ENCODE assay signal across 11 mouse cellular contexts in the genomic region with DNA sequence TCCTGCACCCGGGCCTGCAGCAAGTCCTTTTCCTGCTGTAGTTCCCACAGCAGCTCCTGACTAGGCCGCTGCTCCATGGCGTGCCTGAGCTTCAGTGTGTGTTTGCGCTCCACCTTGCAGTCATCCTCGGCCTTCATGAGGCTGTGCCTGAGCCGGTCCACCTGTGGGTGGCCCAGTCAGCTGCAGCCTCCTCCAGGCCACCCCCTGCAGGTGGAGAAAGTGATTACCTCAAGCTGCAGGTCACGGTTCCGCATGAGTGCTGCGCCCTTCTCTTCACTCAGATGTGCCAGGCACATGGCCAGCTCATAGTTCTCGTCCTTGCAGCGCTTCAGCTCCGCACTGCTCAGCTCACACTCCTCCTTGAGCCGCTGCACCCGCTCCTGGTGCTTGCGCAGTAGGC. TPM values are rescaled to one million over a fixed set of nuclear protein-coding genes. Genes with fewer than 3 reads are reported as not detected.
A peak's percentile ranks its signal among the peaks of the same experiment; 100 is the strongest.
DNase-seq lines count a peak whose midpoint lies in the region; ATAC-seq and TF ChIP-seq lines count a peak whose summit lies in the region.
"Had no signal": no experiment of that assay in that cellular context is flagged by ENCODE, and none has a peak within 500 bp of the region (broad histone marks: within the 10 kb centered on the region; RNA-seq: fewer than 3 reads in every experiment).

No protein-coding gene starts in this region.

- no peak for TF ChIP-seq EP300 in CH12.LX (IDR thresholded peaks at IDR 0.05; ENCODE audit: low read length)

- H3K9me3 ChIP-seq in hindbrain, embryonic 11.5 days (ENCODE audit: control insufficient read depth, low read length), result no peaks in the 10 kb centered on the region
- no peaks in the 10 kb centered on the region for H3K9me3 ChIP-seq in hindbrain, embryonic 16.5 days (ENCODE audit: control insufficient read depth, low read length)
- no peaks in the 10 kb centered on the region for H3K9me3 ChIP-seq in CH12.LX (replicated peaks; ENCODE audit: low read length)
- H3K9me3 ChIP-seq in kidney, postnatal 0 days (replicated peaks; ENCODE audit: low read length), result no peaks in the 10 kb centered on the region
- H3K9me3 ChIP-seq: forebrain, embryonic 13.5 days had no signal

- in situ Hi-C loops in CH12.LX (cut with MboI; ENCODE audit: low pct_ligation_motif_present, low pct_unique_long_range_greater_than_20kb, low sequenced_read_pairs), result no loop called here

- TF ChIP-seq POLR2A in CH12.LX (IDR thresholded peaks at IDR 0.05; ENCODE audit: low read depth, low read length), result no peak

- no peaks in the 10 kb centered on the region for H3K79me2 ChIP-seq in CH12.LX (replicated peaks; ENCODE audit: control insufficient read depth, extremely low read depth, insufficient read depth, poor library complexity, severe bottlenecking)

- no peaks in the 10 kb centered on the region for H3K36me3 ChIP-seq in hindbrain, embryonic 11.5 days (ENCODE audit: control insufficient read depth, insufficient read depth, low read length)
- no peaks in the 10 kb centered on the region for H3K36me3 ChIP-seq in hindbrain, embryonic 16.5 days (ENCODE audit: control insufficient read depth, insufficient read depth, low read length)
- peaks cover under 1 to 56% of the 10 kb centered on the region in 2 experiments for H3K36me3 ChIP-seq in CH12.LX (replicated peaks in 1 of 2; ENCODE audit: control insufficient read depth in 1 of 2, insufficient read depth in 1 of 2, low read length in 1 of 2)
- no peaks in the 10 kb centered on the region for H3K36me3 ChIP-seq in kidney, postnatal 0 days (ENCODE audit: insufficient read depth, low read length)

- WGBS in hindbrain, embryonic 11.5 days, result 55% methylated on average over 15 of the region's 15 CpGs
- 51% methylated on average over 15 of the region's 15 CpGs for WGBS in hindbrain, embryonic 16.5 days
- 35% methylated on average over 15 of the region's 15 CpGs for WGBS in kidney, postnatal 0 days

- no peak for DNase-seq in hindbrain, embryonic 11.5 days (ENCODE audit: low spot score)
- DNase-seq in CH12.LX (ENCODE audit: extremely low read depth), result no peak
- DNase-seq in brain, adult 2 months (ENCODE audit: low read depth, low spot score), result peak; percentile 56
- DNase-seq in kidney, postnatal 0 days (ENCODE audit: low spot score), result peak; percentile 67
- DNase-seq in spleen, postnatal 4 days (ENCODE audit: low spot score in 2 of 2), result no peak
- DNase-seq in heart, postnatal 36 days, result no peak
- DNase-seq in spleen, postnatal 36 days (ENCODE audit: low spot score in 2 of 2), result no peak
- DNase-seq: adrenal gland, adult 8-10 months; heart, adult 18-20 months had no signal

- H3K4me1 ChIP-seq in hindbrain, embryonic 11.5 days (replicated peaks; ENCODE audit: control insufficient read depth, insufficient read depth, low read length), result peaks cover 4% of the 10 kb centered on the region; the same call in 1 of the 2 replicates
- H3K4me1 ChIP-seq in hindbrain, embryonic 16.5 days (ENCODE audit: control insufficient read depth, insufficient read depth, low read depth, low read length), result peaks cover 10% of the 10 kb centered on the region
- peaks cover 3 to 5% of the 10 kb centered on the region in 2 experiments for H3K4me1 ChIP-seq in CH12.LX (ENCODE audit: control insufficient read depth in 1 of 2, insufficient read depth in 2 of 2)
- peaks cover 5% of the 10 kb centered on the region; the same call in 1 of the 2 replicates for H3K4me1 ChIP-seq in kidney, postnatal 0 days (replicated peaks; ENCODE audit: insufficient read depth, low read length)

- peak overlapping the region; percentile 12; the same call in 1 of the 2 replicates for H3K9ac ChIP-seq in hindbrain, embryonic 11.5 days (ENCODE audit: low read depth, low read length)
- no peak overlapping the region for H3K9ac ChIP-seq in hindbrain, embryonic 16.5 days (ENCODE audit: low read depth, low read length)
- H3K9ac ChIP-seq in CH12.LX (ENCODE audit: insufficient read depth, low read depth), result no peak overlapping the region
- H3K9ac ChIP-seq in kidney, postnatal 0 days (ENCODE audit: low read depth, low read length), result no peak overlapping the region
- H3K9ac ChIP-seq: forebrain, embryonic 13.5 days had no signal

- intact Hi-C loops in heart, postnatal 36 days (cut with DNase I), result no loop called here

- H3K4me3 ChIP-seq in hindbrain, embryonic 11.5 days (ENCODE audit: low read depth, low read length), result no peak overlapping the region
- no peak overlapping the region for H3K4me3 ChIP-seq in hindbrain, embryonic 16.5 days (ENCODE audit: low read length)
- H3K4me3 ChIP-seq in CH12.LX (replicated peaks in 1 of 3; ENCODE audit: low read depth in 2 of 3, low read length in 2 of 3, poor library complexity in 1 of 3), result no peak overlapping the region
- no peak overlapping the region for H3K4me3 ChIP-seq in kidney, postnatal 0 days (replicated peaks; ENCODE audit: low read depth, low read length)
- H3K4me3 ChIP-seq: forebrain, embryonic 13.5 days had no signal

- ATAC-seq in hindbrain, embryonic 11.5 days (ENCODE audit: low FRiP score), result no peak
- no peak for ATAC-seq in hindbrain, embryonic 16.5 days
- peak; percentile 71 for ATAC-seq in kidney, postnatal 0 days (replicated peaks; ENCODE audit: low FRiP score, low read depth)
- ATAC-seq: forebrain, embryonic 13.5 days had no signal

- no peak overlapping the region for H3K4me2 ChIP-seq in hindbrain, embryonic 11.5 days (replicated peaks; ENCODE audit: low read depth, low read length)
- H3K4me2 ChIP-seq in hindbrain, embryonic 16.5 days (ENCODE audit: low read length), result no peak overlapping the region
- no peak overlapping the region for H3K4me2 ChIP-seq in CH12.LX (ENCODE audit: insufficient read depth, low read depth, poor library complexity, severe bottlenecking)
- no peak overlapping the region for H3K4me2 ChIP-seq in kidney, postnatal 0 days (ENCODE audit: low read length)
- H3K4me2 ChIP-seq: forebrain, embryonic 13.5 days had no signal

- H3K27me3 ChIP-seq in hindbrain, embryonic 11.5 days (ENCODE audit: control insufficient read depth, insufficient read depth, low read length), result no peaks in the 10 kb centered on the region
- no peaks in the 10 kb centered on the region for H3K27me3 ChIP-seq in hindbrain, embryonic 16.5 days (replicated peaks; ENCODE audit: control insufficient read depth, insufficient read depth, low read length)
- no peaks in the 10 kb centered on the region for H3K27me3 ChIP-seq in CH12.LX (replicated peaks)
- H3K27me3 ChIP-seq in kidney, postnatal 0 days (ENCODE audit: insufficient read depth, low read length), result no peaks in the 10 kb centered on the region
- H3K27me3 ChIP-seq: forebrain, embryonic 13.5 days had no signal

- no peak overlapping the region for H3K27ac ChIP-seq in hindbrain, embryonic 11.5 days (ENCODE audit: low read depth, low read length)
- H3K27ac ChIP-seq in hindbrain, embryonic 16.5 days (ENCODE audit: low read depth, low read length), result no peak overlapping the region
- no peak overlapping the region for H3K27ac ChIP-seq in CH12.LX (ENCODE audit: insufficient read depth, low read depth)
- no peak overlapping the region for H3K27ac ChIP-seq in kidney, postnatal 0 days
- H3K27ac ChIP-seq: forebrain, embryonic 13.5 days had no signal

- peak in 1 of 2 experiments; percentile 52; a peak in 2 of 4 replicates for TF ChIP-seq CTCF in CH12.LX (conservative IDR thresholded peaks at IDR 0.05 in 1 of 2, IDR thresholded peaks at IDR 0.05 in 1 of 2; ENCODE audit: low read depth in 2 of 2, low read length in 2 of 2)
- peak; percentile 62 for TF ChIP-seq CTCF in kidney, postnatal 0 days (IDR thresholded peaks at IDR 0.05; ENCODE audit: low read depth)

- dilution Hi-C loops in CH12.LX (cut with MboI; ENCODE audit: extremely low pct_ligation_motif_present, extremely low pct_unique_long_range_greater_than_20kb, low sequenced_read_pairs), result no loop called here

- TF ChIP-seq RAD21 in CH12.LX (IDR thresholded peaks at IDR 0.05; ENCODE audit: low read depth, low read length), result no peak; the same call in none of the 2 replicates

RNA-seq across cellular contexts. Expression of a gene that starts 3.2 kb away (rescaled TPM):
- polyA plus RNA-seq in hindbrain, embryonic 11.5 days (2014; fragmentation: Nextera tagmentation; extraction: Ambion mirVana), result 0.21 and 0.36 TPM in 2 replicates
- 1.9 and 2.9 TPM in 2 replicates for polyA plus RNA-seq in hindbrain, embryonic 16.5 days (2015; fragmentation: Nextera tagmentation; extraction: Ambion mirVana)
- 0.42 and 0.59 TPM in 2 replicates for total RNA-seq in CH12.LX (2012; rRNA removed)
- 0.15 and 0.32 TPM in 2 replicates for total RNA-seq in CH12.LX (2014; rRNA removed)
- 0.38 and 0.44 TPM in 2 replicates for polyA plus RNA-seq in CH12.LX (2012; ENCODE audit: insufficient read length, low read depth)
- 1.1 TPM in 2 replicates for polyA plus RNA-seq in kidney, postnatal 0 days (2015; fragmentation: Nextera tagmentation; extraction: Ambion mirVana)
- 1 to 10 TPM; 1.4 to 1.5 TPM for total RNA-seq in heart, postnatal 36 days (2021)

RNA-seq across cellular contexts. Expression of a gene that starts 5.6 kb away (rescaled TPM):
- polyA plus RNA-seq in hindbrain, embryonic 11.5 days (2014; fragmentation: Nextera tagmentation; extraction: Ambion mirVana), result 27.3 and 29.6 TPM in 2 replicates
- 30.1 and 32.6 TPM in 2 replicates for polyA plus RNA-seq in hindbrain, embryonic 16.5 days (2015; fragmentation: Nextera tagmentation; extraction: Ambion mirVana)
- total RNA-seq in CH12.LX (2012; rRNA removed), result 17.1 and 20.3 TPM in 2 replicates
- 15.1 TPM in 2 replicates for total RNA-seq in CH12.LX (2014; rRNA removed)
- polyA plus RNA-seq in CH12.LX (2012; ENCODE audit: insufficient read length, low read depth), result 16.5 and 17.8 TPM in 2 replicates
- polyA plus RNA-seq in kidney, postnatal 0 days (2015; fragmentation: Nextera tagmentation; extraction: Ambion mirVana), result 24.2 and 25.8 TPM in 2 replicates
- total RNA-seq in heart, postnatal 36 days (2021), result 10 to 100 TPM; 21.1 to 21.4 TPM

RNA-seq across cellular contexts. Expression of a gene that starts 23.0 kb away (rescaled TPM):
- polyA plus RNA-seq in hindbrain, embryonic 11.5 days (2014; fragmentation: Nextera tagmentation; extraction: Ambion mirVana), result 22.1 and 23.6 TPM in 2 replicates
- 29.1 and 36.4 TPM in 2 replicates for polyA plus RNA-seq in hindbrain, embryonic 16.5 days (2015; fragmentation: Nextera tagmentation; extraction: Ambion mirVana)
- total RNA-seq in CH12.LX (2012; rRNA removed), result 42.7 and 53.3 TPM in 2 replicates
- 15.3 and 18.0 TPM in 2 replicates for total RNA-seq in CH12.LX (2014; rRNA removed)
- 47.1 and 48.0 TPM in 2 replicates for polyA plus RNA-seq in CH12.LX (2012; ENCODE audit: insufficient read length, low read depth)
- 12.9 and 14.6 TPM in 2 replicates for polyA plus RNA-seq in kidney, postnatal 0 days (2015; fragmentation: Nextera tagmentation; extraction: Ambion mirVana)
- total RNA-seq in heart, postnatal 36 days (2021), result 1 to 10 TPM; 8.5 to 9.3 TPM

RNA-seq across cellular contexts. Expression of a gene that starts 31.6 kb away (rescaled TPM):
- polyA plus RNA-seq in hindbrain, embryonic 11.5 days (2014; fragmentation: Nextera tagmentation; extraction: Ambion mirVana), result 133 and 140 TPM in 2 replicates
- 158 and 169 TPM in 2 replicates for polyA plus RNA-seq in hindbrain, embryonic 16.5 days (2015; fragmentation: Nextera tagmentation; extraction: Ambion mirVana)
- total RNA-seq in CH12.LX (2012; rRNA removed) (41.9 and 56.9 TPM in 2 replicates), CH12.LX (2014; rRNA removed) (53.8 and 62.3 TPM in 2 replicates)
- polyA plus RNA-seq in CH12.LX (2012; ENCODE audit: insufficient read length, low read depth), result 51.9 and 57.3 TPM in 2 replicates
- 88.0 and 94.9 TPM in 2 replicates for polyA plus RNA-seq in kidney, postnatal 0 days (2015; fragmentation: Nextera tagmentation; extraction: Ambion mirVana)
- 10 to 100 TPM; 43.4 to 48.2 TPM for total RNA-seq in heart, postnatal 36 days (2021)

RNA-seq across cellular contexts. Expression of a gene that starts 31.7 kb away (rescaled TPM):
- polyA plus RNA-seq in hindbrain, embryonic 11.5 days (2014; fragmentation: Nextera tagmentation; extraction: Ambion mirVana), result 94.4 and 108 TPM in 2 replicates
- 96.0 and 98.9 TPM in 2 replicates for polyA plus RNA-seq in hindbrain, embryonic 16.5 days (2015; fragmentation: Nextera tagmentation; extraction: Ambion mirVana)
- total RNA-seq in CH12.LX (2012; rRNA removed) (79.5 and 91.2 TPM in 2 replicates), CH12.LX (2014; rRNA removed) (73.3 and 74.7 TPM in 2 replicates)
- polyA plus RNA-seq in CH12.LX (2012; ENCODE audit: insufficient read length, low read depth), result 143 and 176 TPM in 2 replicates
- 74.3 and 80.9 TPM in 2 replicates for polyA plus RNA-seq in kidney, postnatal 0 days (2015; fragmentation: Nextera tagmentation; extraction: Ambion mirVana)
- 100 to 1,000 TPM; 137 to 154 TPM for total RNA-seq in heart, postnatal 36 days (2021)

Comparison
In these comparisons a context has a peak if more than half of its experiments do, and no peak if none do; other contexts are left out.
1. DNase-seq: peak in brain, adult 2 months (single experiment) and kidney, postnatal 0 days (single experiment); none in hindbrain, embryonic 11.5 days (single experiment), CH12.LX (single experiment), spleen, postnatal 4 days (0 of 2), heart, postnatal 36 days (0 of 2) and spleen, postnatal 36 days (0 of 2).